Mouse (Mus musculus): ENCODE measurements around the gene Aff2. TPM values are rescaled to one million over a fixed set of nuclear protein-coding genes. Genes with fewer than 3 reads are reported as not detected.

The Aff2 gene
- polyA plus RNA-seq, 1 experiment from 2014 or later = 15.0 TPM

DNA sequence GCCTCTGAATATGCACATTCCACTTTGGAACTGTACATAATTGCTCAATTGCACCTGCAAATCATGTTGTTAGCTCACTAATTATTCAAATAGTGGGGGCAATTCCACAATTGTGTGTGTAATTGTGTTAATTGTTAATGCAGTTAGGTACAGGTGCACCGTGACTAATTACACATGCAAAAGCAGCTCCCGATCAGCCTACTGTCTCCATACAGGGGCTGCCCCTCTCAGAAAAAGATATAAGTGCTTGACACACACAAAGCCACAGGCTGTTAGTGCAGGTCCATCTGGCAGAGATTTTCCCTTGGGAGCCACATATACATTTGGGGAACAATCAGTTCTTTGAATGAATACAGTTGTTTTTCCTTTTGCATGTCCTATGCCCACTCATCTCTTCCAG lies 302.9 kb downstream of the Aff2 start:
- no peak overlapping the region for H3K4me2 ChIP-seq (replicated peaks; ENCODE audit: low read depth, low read length)
- ATAC-seq (ENCODE audit: low FRiP score) = no peak
- H3K4me3 ChIP-seq (ENCODE audit: low read depth, low read length) = no peak overlapping the region
- WGBS = 79% methylated on average over 2 of the region's 2 CpGs
- H3K36me3 ChIP-seq (ENCODE audit: control insufficient read depth, insufficient read depth, low read length) = no peaks in the 10 kb centered on the region
- H3K27ac ChIP-seq (ENCODE audit: low read depth, low read length) = no peak overlapping the region
- DNase-seq (ENCODE audit: low spot score) = no peak
- H3K27me3 ChIP-seq (ENCODE audit: control insufficient read depth, insufficient read depth, low read length) = no peaks in the 10 kb centered on the region
- H3K9me3 ChIP-seq (ENCODE audit: control insufficient read depth, low read length) = no peaks in the 10 kb centered on the region
- no peak overlapping the region for H3K9ac ChIP-seq (ENCODE audit: low read depth, low read length)
- H3K4me1 ChIP-seq (replicated peaks; ENCODE audit: control insufficient read depth, insufficient read depth, low read length) = no peaks in the 10 kb centered on the region

DNA sequence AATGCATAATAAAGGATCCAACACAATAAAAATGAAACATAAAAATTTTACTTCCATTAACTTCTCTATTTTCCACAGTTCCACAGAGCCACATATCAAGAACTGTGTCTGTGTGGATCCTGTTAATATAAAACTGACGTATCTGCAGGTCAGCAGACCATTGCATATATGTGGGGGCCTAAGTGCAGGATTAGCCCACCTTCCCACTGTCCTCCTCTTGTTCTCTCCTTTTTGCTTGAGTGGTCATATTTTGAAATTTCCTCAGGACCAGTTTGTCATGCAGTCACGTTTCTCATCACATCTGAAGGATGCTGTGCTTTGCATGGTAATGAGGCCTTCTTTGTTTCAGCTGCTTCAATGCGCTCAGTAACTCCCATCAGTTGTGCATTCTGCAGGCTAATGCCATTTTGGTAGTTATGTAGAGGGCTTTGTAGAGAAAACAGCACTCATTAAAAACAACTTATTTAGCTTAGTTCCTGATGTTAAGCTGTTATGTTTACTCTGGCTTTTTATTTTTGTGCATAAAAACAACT lies 306.1 kb downstream of the Aff2 start:
- DNase-seq (ENCODE audit: low spot score) (peak; percentile 11), ATAC-seq (ENCODE audit: low FRiP score) (peak; percentile 80)
- WGBS = 53% methylated on average over 3 of the region's 3 CpGs

GRCm38 (mm10) chrX:69675691-69676090 lies 315.6 kb downstream of the Aff2 start:
- ATAC-seq (ENCODE audit: low FRiP score) (no peak), DNase-seq (ENCODE audit: low spot score) (no peak)
- Histone ChIP-seq H3K9ac (ENCODE audit: low read depth, low read length) (no peak overlapping the region), H3K27me3 (ENCODE audit: control insufficient read depth, insufficient read depth, low read length) (no peaks in the 10 kb centered on the region), H3K27ac (ENCODE audit: low read depth, low read length) (no peak overlapping the region), H3K4me1 (replicated peaks; ENCODE audit: control insufficient read depth, insufficient read depth, low read length) (no peaks in the 10 kb centered on the region), H3K9me3 (ENCODE audit: control insufficient read depth, low read length) (no peaks in the 10 kb centered on the region), H3K36me3 (ENCODE audit: control insufficient read depth, insufficient read depth, low read length) (no peaks in the 10 kb centered on the region), H3K4me2 (replicated peaks; ENCODE audit: low read depth, low read length) (no peak overlapping the region), H3K4me3 (ENCODE audit: low read depth, low read length) (no peak overlapping the region)
- 83% methylated on average over 1 of the region's 1 CpGs for WGBS

More for the DNA sequence above, 306.1 kb downstream of the Aff2 start:
- H3K4me1 ChIP-seq (replicated peaks; ENCODE audit: control insufficient read depth, insufficient read depth, low read length) = no peaks in the 10 kb centered on the region
- H3K9ac ChIP-seq (ENCODE audit: low read depth, low read length) = no peak overlapping the region
- H3K27me3 ChIP-seq (ENCODE audit: control insufficient read depth, insufficient read depth, low read length) = no peaks in the 10 kb centered on the region
- no peak overlapping the region for H3K4me2 ChIP-seq (replicated peaks; ENCODE audit: low read depth, low read length)
- no peak overlapping the region for H3K27ac ChIP-seq (ENCODE audit: low read depth, low read length)
- no peak overlapping the region for H3K4me3 ChIP-seq (ENCODE audit: low read depth, low read length)
- no peaks in the 10 kb centered on the region for H3K36me3 ChIP-seq (ENCODE audit: control insufficient read depth, insufficient read depth, low read length)
- H3K9me3 ChIP-seq (ENCODE audit: control insufficient read depth, low read length) = no peaks in the 10 kb centered on the region

- H3K9ac ChIP-seq (ENCODE audit: low read depth, low read length) = no peak overlapping the region
- no peak overlapping the region for H3K27ac ChIP-seq (ENCODE audit: low read depth, low read length)
- H3K4me3 ChIP-seq (ENCODE audit: low read depth, low read length) = no peak overlapping the region
- WGBS = 60% methylated on average over 4 of the region's 4 CpGs
- no peaks in the 10 kb centered on the region for H3K9me3 ChIP-seq (ENCODE audit: control insufficient read depth, low read length)
- H3K4me1 ChIP-seq (replicated peaks; ENCODE audit: control insufficient read depth, insufficient read depth, low read length) = no peaks in the 10 kb centered on the region
- no peaks in the 10 kb centered on the region for H3K36me3 ChIP-seq (ENCODE audit: control insufficient read depth, insufficient read depth, low read length)
- ATAC-seq (ENCODE audit: low FRiP score) (no peak), DNase-seq (ENCODE audit: low spot score) (no peak)
- H3K27me3 ChIP-seq (ENCODE audit: control insufficient read depth, insufficient read depth, low read length) = no peaks in the 10 kb centered on the region
- no peak overlapping the region for H3K4me2 ChIP-seq (replicated peaks; ENCODE audit: low read depth, low read length)
Measured at GRCm38 (mm10) chrX:69698840-69699239, 338.7 kb downstream of the Aff2 start.

- WGBS = 38% methylated on average over 3 of the region's 3 CpGs
- H3K9me3 ChIP-seq (ENCODE audit: control insufficient read depth, low read length) = no peaks in the 10 kb centered on the region
- H3K9ac ChIP-seq (ENCODE audit: low read depth, low read length) = no peak overlapping the region
- ATAC-seq (ENCODE audit: low FRiP score) (no peak), DNase-seq (ENCODE audit: low spot score) (peak; percentile 1)
- no peaks in the 10 kb centered on the region for H3K27me3 ChIP-seq (ENCODE audit: control insufficient read depth, insufficient read depth, low read length)
- H3K4me3 ChIP-seq (ENCODE audit: low read depth, low read length) = no peak overlapping the region
- no peaks in the 10 kb centered on the region for H3K4me1 ChIP-seq (replicated peaks; ENCODE audit: control insufficient read depth, insufficient read depth, low read length)
- no peaks in the 10 kb centered on the region for H3K36me3 ChIP-seq (ENCODE audit: control insufficient read depth, insufficient read depth, low read length)
- H3K27ac ChIP-seq (ENCODE audit: low read depth, low read length) = no peak overlapping the region
- H3K4me2 ChIP-seq (replicated peaks; ENCODE audit: low read depth, low read length) = no peak overlapping the region
Measured at GRCm38 (mm10) chrX:69738972-69739371, 378.9 kb downstream of the Aff2 start.

GRCm38 (mm10) chrX:69744962-69745597 lies 385.0 kb downstream of the Aff2 start:
- DNase-seq (ENCODE audit: low spot score) (no peak), ATAC-seq (ENCODE audit: low FRiP score) (peak; percentile 67; the same call in 1 of the 2 replicates)
- Histone ChIP-seq H3K4me2 (replicated peaks; ENCODE audit: low read depth, low read length) (no peak overlapping the region), H3K36me3 (ENCODE audit: control insufficient read depth, insufficient read depth, low read length) (no peaks in the 10 kb centered on the region), H3K4me3 (ENCODE audit: low read depth, low read length) (no peak overlapping the region), H3K9me3 (ENCODE audit: control insufficient read depth, low read length) (no peaks in the 10 kb centered on the region), H3K27ac (ENCODE audit: low read depth, low read length) (no peak overlapping the region), H3K9ac (ENCODE audit: low read depth, low read length) (no peak overlapping the region), H3K4me1 (replicated peaks; ENCODE audit: control insufficient read depth, insufficient read depth, low read length) (no peaks in the 10 kb centered on the region), H3K27me3 (ENCODE audit: control insufficient read depth, insufficient read depth, low read length) (no peaks in the 10 kb centered on the region)
- 25% methylated on average over 3 of the region's 3 CpGs for WGBS

- no peak overlapping the region for H3K4me2 ChIP-seq (replicated peaks; ENCODE audit: low read depth, low read length)
- no peak for DNase-seq (ENCODE audit: low spot score)
- H3K4me3 ChIP-seq (ENCODE audit: low read depth, low read length) = no peak overlapping the region
- 79% methylated on average over 2 of the region's 2 CpGs for WGBS
- H3K36me3 ChIP-seq (ENCODE audit: control insufficient read depth, insufficient read depth, low read length) = no peaks in the 10 kb centered on the region
- H3K9me3 ChIP-seq (ENCODE audit: control insufficient read depth, low read length) = no peaks in the 10 kb centered on the region
- H3K9ac ChIP-seq (ENCODE audit: low read depth, low read length) = no peak overlapping the region
- ATAC-seq (ENCODE audit: low FRiP score) = no peak
- H3K4me1 ChIP-seq (replicated peaks; ENCODE audit: control insufficient read depth, insufficient read depth, low read length) = no peaks in the 10 kb centered on the region
- H3K27me3 ChIP-seq (ENCODE audit: control insufficient read depth, insufficient read depth, low read length) = no peaks in the 10 kb centered on the region
- H3K27ac ChIP-seq (ENCODE audit: low read depth, low read length) = no peak overlapping the region
Measured at GRCm38 (mm10) chrX:69801890-69802439, 441.9 kb downstream of the Aff2 start.

DNA sequence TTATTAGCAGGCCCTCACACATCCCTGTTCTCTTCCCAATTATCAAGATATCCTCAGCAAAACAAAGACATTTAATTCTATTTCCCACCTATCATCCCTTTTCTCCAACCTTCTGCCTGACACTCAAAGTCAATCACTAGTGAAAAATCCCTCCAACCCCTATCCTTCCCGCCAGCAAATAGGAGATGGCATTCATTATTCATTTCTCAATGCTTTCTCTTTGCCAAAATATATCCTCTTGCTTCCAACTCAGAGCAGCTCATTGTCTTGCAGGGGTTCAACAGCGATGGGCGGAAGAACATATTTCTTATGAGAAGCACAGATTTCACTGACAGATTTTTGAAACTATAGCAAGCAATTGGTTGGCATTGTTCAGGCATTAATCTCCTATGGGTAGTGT lies 442.4 kb downstream of the Aff2 start:
- H3K36me3 ChIP-seq (ENCODE audit: control insufficient read depth, insufficient read depth, low read length) = no peaks in the 10 kb centered on the region
- H3K9me3 ChIP-seq (ENCODE audit: control insufficient read depth, low read length) = no peaks in the 10 kb centered on the region
- no peak overlapping the region for H3K4me2 ChIP-seq (replicated peaks; ENCODE audit: low read depth, low read length)
- WGBS = 90% methylated on average over 3 of the region's 3 CpGs
- no peaks in the 10 kb centered on the region for H3K27me3 ChIP-seq (ENCODE audit: control insufficient read depth, insufficient read depth, low read length)
- DNase-seq (ENCODE audit: low spot score) (no peak), ATAC-seq (ENCODE audit: low FRiP score) (no peak)
- H3K9ac ChIP-seq (ENCODE audit: low read depth, low read length) = no peak overlapping the region
- no peaks in the 10 kb centered on the region for H3K4me1 ChIP-seq (replicated peaks; ENCODE audit: control insufficient read depth, insufficient read depth, low read length)
- H3K4me3 ChIP-seq (ENCODE audit: low read depth, low read length) = no peak overlapping the region
- no peak overlapping the region for H3K27ac ChIP-seq (ENCODE audit: low read depth, low read length)

DNA sequence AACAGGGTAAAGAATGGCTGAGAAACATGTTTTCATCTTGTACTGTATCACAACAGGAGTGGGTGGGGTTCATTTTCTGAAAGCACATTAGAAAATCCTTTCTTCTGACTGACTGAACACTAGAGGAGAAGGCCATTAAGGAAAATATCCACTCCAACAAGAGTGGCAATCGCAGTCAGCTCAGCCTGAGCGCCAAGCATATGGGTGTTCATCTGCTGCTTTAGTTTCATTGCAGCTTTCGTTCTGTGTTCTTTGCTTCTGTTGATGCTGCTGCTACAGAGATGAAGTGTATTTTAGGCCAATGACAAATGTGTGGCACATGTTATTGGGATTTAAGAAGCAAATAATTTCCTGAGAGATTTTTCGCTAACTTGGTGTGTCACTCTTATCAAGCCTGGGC lies 451.7 kb downstream of the Aff2 start:
- no peak overlapping the region for H3K27ac ChIP-seq (ENCODE audit: low read depth, low read length)
- ATAC-seq (ENCODE audit: low FRiP score) (no peak), DNase-seq (ENCODE audit: low spot score) (no peak)
- no peaks in the 10 kb centered on the region for H3K27me3 ChIP-seq (ENCODE audit: control insufficient read depth, insufficient read depth, low read length)
- no peak overlapping the region for H3K4me2 ChIP-seq (replicated peaks; ENCODE audit: low read depth, low read length)
- no peak overlapping the region for H3K9ac ChIP-seq (ENCODE audit: low read depth, low read length)
- WGBS = 90% methylated on average over 4 of the region's 4 CpGs
- no peaks in the 10 kb centered on the region for H3K9me3 ChIP-seq (ENCODE audit: control insufficient read depth, low read length)
- H3K4me1 ChIP-seq (replicated peaks; ENCODE audit: control insufficient read depth, insufficient read depth, low read length) = no peaks in the 10 kb centered on the region
- no peak overlapping the region for H3K4me3 ChIP-seq (ENCODE audit: low read depth, low read length)
- no peaks in the 10 kb centered on the region for H3K36me3 ChIP-seq (ENCODE audit: control insufficient read depth, insufficient read depth, low read length)

Measured in hindbrain, embryonic 11.5 days (tissue).